Mouse (Mus musculus) hindbrain, postnatal 0 days (tissue): ENCODE measurements at regions not wholly inside any gene's neighbourhood (a gene's known extent, or its start where the extent isn't known, plus 50 kb on each side); places are given as distances from the start of the nearest gene placed in this dataset.

ENCODE experiments used
- ATAC-seq: fragments of 200-750 bp; cut with Nextera tagmentation; 2 replicates; pipeline ENCODE4 v1.8.0; 2017; ENCODE audit warnings: mild to moderate bottlenecking, moderate TSS enrichment, moderate library complexity
- DNase-seq: peaks from one replicate; pipeline ENCODE4 v3.0.0-alpha.2; 2015; ENCODE audit warnings: low spot score
- H3K27ac ChIP-seq: fragments of 300-500 bp; sonication (generic); 2 replicates; pipeline ENCODE4 v1.5.1; 2014; ENCODE audit warnings: mild to moderate bottlenecking
- H3K27me3 ChIP-seq: fragments of 300-500 bp; sonication (generic); 2 replicates; pipeline ENCODE4 v1.6.1; 2014; ENCODE audit warnings: low read length, mixed read lengths; ENCODE audit not compliant: insufficient read depth
- H3K36me3 ChIP-seq: fragments of 300-500 bp; sonication (generic); 2 replicates; pipeline ENCODE4 v1.6.1; 2014; ENCODE audit warnings: low read length, mixed read lengths; ENCODE audit not compliant: insufficient read depth
- H3K4me1 ChIP-seq: fragments of 300-500 bp; sonication (generic); 2 replicates; pipeline ENCODE4 v1.6.1; 2014; ENCODE audit warnings: antibody characterized with exemption, low read length, mixed read lengths; ENCODE audit not compliant: insufficient read depth
- H3K4me2 ChIP-seq: fragments of 300-500 bp; sonication (generic); 2 replicates; pipeline ENCODE4 v1.6.1; 2014; ENCODE audit warnings: low read depth, mild to moderate bottlenecking, low read length, moderate library complexity, mixed read lengths
- H3K4me3 ChIP-seq: fragments of 300-500 bp; sonication (generic); 2 replicates; pipeline ENCODE4 v1.5.1; 2014; ENCODE audit warnings: low read length
- H3K9ac ChIP-seq: fragments of 300-500 bp; sonication (generic); replicated peaks from 2 replicates; pipeline ENCODE4 v1.6.1; 2014; ENCODE audit warnings: mild to moderate bottlenecking, low read length, moderate library complexity, mixed read lengths
- H3K9me3 ChIP-seq: fragments of 300-500 bp; sonication (generic); 2 replicates; pipeline ENCODE4 v1.6.1; 2016; ENCODE audit warnings: low read length, mixed read lengths
- CTCF ChIP-seq: IDR thresholded peaks from 2 replicates; pipeline ENCODE4 v1.5.1; 2016; ENCODE audit warnings: antibody characterized with exemption, control low read depth, low read depth
- whole genome bisulfite sequencing: fragments of 180-500 bp; shearing (Covaris S2); extraction: QIAGEN DNeasy Blood & Tissue Kit; methylation state at CpG from one replicate; pipeline ENCODE4 v1.1.7; 2014; 5-methylcytosine and 5-hydroxymethylcytosine counted together

DNA sequence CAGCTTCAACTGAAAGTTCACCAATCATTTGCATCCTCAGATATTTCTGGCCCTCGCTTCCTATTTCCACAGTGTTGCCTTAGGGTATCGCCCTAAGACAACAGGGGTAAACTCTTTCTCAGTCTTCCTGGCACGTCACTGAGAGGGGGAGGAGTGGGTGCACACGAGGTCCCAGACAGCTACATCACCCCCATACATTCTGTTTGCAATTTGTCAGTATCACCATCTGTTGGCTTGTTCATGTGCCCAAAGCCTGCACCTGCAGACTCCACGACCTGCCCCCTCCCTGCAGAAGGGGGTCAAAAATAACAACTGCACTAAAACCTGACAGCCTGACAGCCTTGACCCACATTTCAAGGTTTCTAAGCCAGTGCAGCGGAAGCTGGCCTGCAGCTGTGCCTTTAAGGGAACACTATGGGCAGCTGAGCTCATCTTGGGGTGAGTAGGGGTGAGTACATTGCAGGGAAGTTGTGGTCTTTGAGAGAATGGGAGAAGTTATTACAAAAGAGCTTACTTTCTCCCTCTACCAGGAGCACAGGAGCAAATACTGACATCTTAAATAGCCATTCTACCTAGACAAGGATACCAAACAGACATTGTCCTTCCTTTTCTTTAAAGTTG lies 58.8 kb upstream of the Atl2 start:
- DNase-seq = no peak
- WGBS = 61% methylated on average over 6 of the region's 6 CpGs
- no peaks in the 10 kb centered on the region for H3K9me3 ChIP-seq

DNA sequence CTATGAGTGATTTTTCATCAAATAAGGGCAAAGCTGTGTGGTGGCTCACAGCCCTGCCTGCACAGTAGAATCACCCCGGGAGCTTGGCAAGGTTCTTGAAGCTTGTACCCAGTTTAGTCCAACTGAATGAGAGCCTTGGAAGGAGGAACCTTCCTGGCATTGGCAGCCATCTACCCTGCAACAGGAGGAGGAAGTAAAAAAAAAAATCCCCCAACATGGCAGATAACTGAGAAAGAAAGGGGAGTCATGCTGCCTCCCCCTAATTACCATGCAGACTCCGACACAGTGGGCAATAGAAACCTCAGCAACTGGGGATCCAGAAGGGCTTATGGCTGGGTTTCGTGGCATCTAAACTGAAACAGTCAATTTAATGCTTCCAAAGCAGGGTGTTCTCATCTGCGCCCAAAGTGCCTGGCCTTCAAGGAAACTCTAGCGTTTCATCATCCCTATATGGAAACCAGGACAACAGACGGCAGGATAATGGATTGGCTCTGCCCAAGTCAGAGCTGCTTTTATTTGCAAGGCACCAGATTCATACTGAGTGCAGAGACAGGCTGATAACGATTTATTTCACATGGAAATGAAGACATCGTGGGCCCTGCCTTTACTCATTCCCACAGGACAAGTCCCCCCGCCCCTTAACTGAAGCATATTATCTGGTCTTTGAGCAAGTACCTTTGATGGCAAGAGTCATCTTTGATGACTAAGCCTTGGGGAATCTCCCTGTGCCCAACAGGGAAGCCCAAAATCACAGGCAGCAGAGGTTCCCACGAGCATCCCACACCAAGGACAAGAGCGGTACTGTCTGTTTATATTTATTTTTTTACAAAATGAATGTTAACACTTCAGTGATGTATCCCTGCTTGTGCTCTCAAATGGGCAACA lies 52.9 kb upstream of the Atl2 start:
- peak overlapping the region; percentile 23; the same call in 1 of the 2 replicates for H3K4me2 ChIP-seq
- peak overlapping the region; percentile 82 for H3K27ac ChIP-seq
- peak; percentile 83 for DNase-seq
- H3K4me3 ChIP-seq = no peak overlapping the region
- H3K36me3 ChIP-seq = no peaks in the 10 kb centered on the region
- 24% methylated on average over 11 of the region's 11 CpGs for WGBS
- no peaks in the 10 kb centered on the region for H3K27me3 ChIP-seq
- peaks cover 10% of the 10 kb centered on the region; the same call in 1 of the 2 replicates for H3K4me1 ChIP-seq
- no peak for TF ChIP-seq CTCF
- peak; percentile 84 for ATAC-seq
- H3K9ac ChIP-seq = no peak overlapping the region
- H3K9me3 ChIP-seq = no peaks in the 10 kb centered on the region

More for the DNA sequence above, 58.8 kb upstream of the Atl2 start:
- no peak overlapping the region for H3K4me3 ChIP-seq
- H3K27me3 ChIP-seq = no peaks in the 10 kb centered on the region
- H3K27ac ChIP-seq = no peak overlapping the region
- ATAC-seq = peak; percentile 37; the same call in 1 of the 2 replicates
- no peaks in the 10 kb centered on the region for H3K36me3 ChIP-seq
- 0 out of 2 replicates have a peak, but pooled peaks cover 4% of the 10 kb centered on the region for H3K4me1 ChIP-seq
- no peak overlapping the region for H3K9ac ChIP-seq
- no peak for TF ChIP-seq CTCF
- no peak overlapping the region for H3K4me2 ChIP-seq
